Mouse (Mus musculus) forebrain, embryonic 12.5 days (tissue): ENCODE measurements around the gene Crip1. TPM values are rescaled to one million over a fixed set of nuclear protein-coding genes. Genes with fewer than 3 reads are reported as not detected.
A peak's percentile ranks its signal among the peaks of the same experiment; 100 is the strongest.

Experiments
- ATAC-seq: fragments of 200-750 bp; cut with Nextera tagmentation; 2 replicates; pipeline ENCODE4 v1.8.0; 2017; ENCODE audit warnings: moderate TSS enrichment; ENCODE audit not compliant: low FRiP score
- H3K27ac ChIP-seq: fragments of 300-500 bp; sonication (generic); 2 replicates; pipeline ENCODE4 v1.5.1; 2016; ENCODE audit warnings: mild to moderate bottlenecking
- H3K27me3 ChIP-seq: fragments of 300-500 bp; sonication (generic); 2 replicates; pipeline ENCODE4 v1.6.1; 2016; ENCODE audit warnings: mild to moderate bottlenecking
- H3K36me3 ChIP-seq: fragments of 300-500 bp; sonication (generic); replicated peaks from 2 replicates; pipeline ENCODE4 v1.6.1; 2016; ENCODE audit warnings: mild to moderate bottlenecking
- H3K4me1 ChIP-seq: fragments of 300-500 bp; sonication (generic); 2 replicates; pipeline ENCODE4 v1.6.1; 2016
- H3K4me2 ChIP-seq: fragments of 300-500 bp; sonication (generic); 2 replicates; pipeline ENCODE4 v1.6.1; 2016; ENCODE audit warnings: mild to moderate bottlenecking, moderate library complexity
- H3K4me3 ChIP-seq: fragments of 300-500 bp; sonication (generic); replicated peaks from 2 replicates; pipeline ENCODE4 v1.5.1; 2016; ENCODE audit warnings: mild to moderate bottlenecking
- H3K9ac ChIP-seq: fragments of 300-500 bp; sonication (generic); 2 replicates; pipeline ENCODE4 v1.6.1; 2016; ENCODE audit warnings: mild to moderate bottlenecking
- H3K9me3 ChIP-seq: fragments of 300-500 bp; sonication (generic); 2 replicates; pipeline ENCODE4 v1.6.1; 2016
- WGBS: fragments of 180-500 bp; shearing (Covaris S2); methylation state at CpG from one replicate; pipeline ENCODE4 v1.1.7; 2016; 5-methylcytosine and 5-hydroxymethylcytosine counted together
- polyA plus RNA-seq: library from polyadenylated mRNA; unstranded; fragments of >200 nt; fragmentation: Nextera tagmentation; extraction: Ambion mirVana; gene quantifications from 2 replicates; pipeline ENCODE4 v1.2.1, GENCODE M21; 2016

Gene Crip1
- polyA plus RNA-seq, 1 experiment from 2014 or later = 62.0 TPM

DNA sequence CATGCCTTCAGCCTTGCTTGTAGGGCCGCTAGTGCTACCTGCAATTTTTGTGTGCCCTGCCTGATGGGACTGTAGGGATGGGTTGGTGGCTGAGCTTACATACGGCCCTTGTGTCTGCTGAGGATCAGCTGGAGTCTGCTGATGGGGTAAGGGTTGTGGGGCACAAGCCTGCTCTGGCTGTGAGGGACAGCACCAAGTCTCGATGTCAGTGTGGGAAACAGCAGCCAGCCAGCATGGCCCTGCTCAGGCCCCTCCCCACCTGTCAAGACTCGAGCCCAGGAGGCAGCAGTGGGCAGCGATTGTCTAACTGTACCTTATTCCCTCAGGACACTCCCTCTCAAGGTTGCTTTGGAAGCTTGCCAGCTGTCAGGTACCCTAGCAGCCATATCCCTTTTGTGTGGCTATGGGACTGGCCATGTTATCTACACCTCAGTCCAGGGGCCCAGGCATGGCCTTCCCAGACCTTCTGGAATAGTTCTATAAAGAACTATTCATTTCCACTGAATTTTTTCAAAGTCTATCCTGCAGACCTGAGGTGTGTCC is 12.2 kb upstream of the Crip1 start:
- Histone ChIP-seq H3K27ac (no peak overlapping the region), H3K4me2 (no peak overlapping the region), H3K9ac (no peak overlapping the region), H3K4me1 (peaks cover 14% of the 10 kb centered on the region), H3K27me3 (no peaks in the 10 kb centered on the region), H3K9me3 (no peaks in the 10 kb centered on the region), H3K4me3 (no peak overlapping the region), H3K36me3 (peaks cover 97% of the 10 kb centered on the region)
- no peak for ATAC-seq
- 90% methylated on average over 5 of the region's 5 CpGs for WGBS

DNA sequence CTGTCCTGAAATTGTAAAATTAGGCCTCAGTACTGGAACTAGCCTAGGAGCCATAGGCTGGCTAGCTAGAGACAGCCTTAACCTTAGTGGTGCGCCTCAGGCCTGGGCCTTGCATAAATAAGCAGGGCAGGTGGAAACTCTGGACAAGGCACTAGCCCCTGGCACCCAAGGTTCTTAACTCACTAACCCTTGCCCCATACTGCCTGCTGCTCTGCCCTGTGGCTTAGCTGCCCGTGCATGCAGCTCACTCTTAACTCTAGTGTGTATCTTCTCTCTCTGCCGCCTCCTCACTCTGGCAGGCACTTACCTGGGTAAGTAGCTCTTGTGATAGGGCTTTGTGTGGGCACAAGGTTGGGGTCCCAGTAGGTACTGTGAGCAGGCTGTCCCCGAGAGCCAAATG is 11.6 kb upstream of the Crip1 start:
- Histone ChIP-seq H3K9me3 (no peaks in the 10 kb centered on the region), H3K9ac (no peak overlapping the region), H3K4me2 (no peak overlapping the region), H3K36me3 (peaks cover 92% of the 10 kb centered on the region), H3K4me3 (no peak overlapping the region), H3K27ac (no peak overlapping the region), H3K4me1 (peaks cover 19% of the 10 kb centered on the region), H3K27me3 (no peaks in the 10 kb centered on the region)
- ATAC-seq = no peak
- WGBS = 90% methylated on average over 4 of the region's 4 CpGs

DNA sequence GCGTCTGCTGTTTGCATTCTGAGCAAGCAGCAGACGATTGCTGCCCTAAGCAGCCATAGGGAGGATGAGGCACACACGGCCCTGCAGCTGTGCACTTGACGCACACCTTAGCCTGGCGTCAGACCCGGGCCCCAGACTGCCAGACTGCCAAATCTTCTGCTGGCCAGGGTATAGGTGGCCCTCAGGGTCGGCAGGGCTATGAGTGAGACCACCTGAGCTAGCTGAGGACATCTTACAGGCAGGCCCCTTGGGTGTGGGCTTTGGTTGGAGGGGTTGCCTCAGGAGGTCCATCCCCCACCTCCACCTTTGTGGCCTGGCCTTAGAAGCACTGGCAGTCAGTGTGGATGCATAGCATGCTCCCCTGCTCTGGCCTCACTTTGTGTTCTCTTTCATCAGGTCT is 10.7 kb upstream of the Crip1 start:
- Histone ChIP-seq H3K9me3 (no peaks in the 10 kb centered on the region), H3K4me1 (peaks cover 23% of the 10 kb centered on the region), H3K27ac (no peak overlapping the region), H3K4me3 (no peak overlapping the region), H3K36me3 (peaks cover 83% of the 10 kb centered on the region), H3K9ac (no peak overlapping the region), H3K4me2 (no peak overlapping the region), H3K27me3 (no peaks in the 10 kb centered on the region)
- no peak for ATAC-seq
- WGBS = 93% methylated on average over 7 of the region's 7 CpGs

DNA sequence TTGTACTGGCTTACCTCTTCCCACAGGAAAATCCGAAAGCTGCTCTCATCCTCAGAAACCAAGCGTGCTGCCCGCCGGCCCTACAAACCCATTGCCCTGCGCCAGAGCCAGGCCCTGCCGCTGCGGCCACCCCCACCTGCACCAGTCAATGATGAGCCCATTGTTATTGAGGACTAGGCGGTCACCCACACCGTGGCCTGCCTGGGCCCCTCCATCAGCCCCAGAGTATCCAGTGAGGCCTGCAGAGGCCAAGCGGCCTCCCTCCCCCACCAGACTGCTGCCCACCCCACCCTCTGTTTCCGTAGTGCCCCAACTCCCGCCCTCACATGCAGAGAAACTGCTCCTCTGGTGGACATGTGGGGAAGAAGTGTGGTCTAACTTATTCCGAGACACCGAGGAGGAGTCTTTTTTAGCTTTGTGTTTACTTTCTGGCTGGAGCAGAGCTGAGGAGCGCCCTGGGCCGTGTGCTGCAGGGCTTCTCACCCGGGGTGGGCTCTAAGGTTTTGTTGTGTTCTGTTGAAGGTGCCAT is 9.6 kb upstream of the Crip1 start:
- 0 out of 2 replicates have a peak, but pooled peaks cover under 1% of the 10 kb centered on the region for H3K27me3 ChIP-seq
- no peak overlapping the region for H3K4me3 ChIP-seq
- peak overlapping the region; percentile 50; the same call in 1 of the 2 replicates for H3K27ac ChIP-seq
- peaks cover 31% of the 10 kb centered on the region for H3K4me1 ChIP-seq
- no peaks in the 10 kb centered on the region for H3K9me3 ChIP-seq
- no peak for ATAC-seq
- peaks cover 71% of the 10 kb centered on the region for H3K36me3 ChIP-seq
- WGBS = 79% methylated on average over 17 of the region's 17 CpGs
- no peak overlapping the region for H3K9ac ChIP-seq
- H3K4me2 ChIP-seq = no peak overlapping the region

DNA sequence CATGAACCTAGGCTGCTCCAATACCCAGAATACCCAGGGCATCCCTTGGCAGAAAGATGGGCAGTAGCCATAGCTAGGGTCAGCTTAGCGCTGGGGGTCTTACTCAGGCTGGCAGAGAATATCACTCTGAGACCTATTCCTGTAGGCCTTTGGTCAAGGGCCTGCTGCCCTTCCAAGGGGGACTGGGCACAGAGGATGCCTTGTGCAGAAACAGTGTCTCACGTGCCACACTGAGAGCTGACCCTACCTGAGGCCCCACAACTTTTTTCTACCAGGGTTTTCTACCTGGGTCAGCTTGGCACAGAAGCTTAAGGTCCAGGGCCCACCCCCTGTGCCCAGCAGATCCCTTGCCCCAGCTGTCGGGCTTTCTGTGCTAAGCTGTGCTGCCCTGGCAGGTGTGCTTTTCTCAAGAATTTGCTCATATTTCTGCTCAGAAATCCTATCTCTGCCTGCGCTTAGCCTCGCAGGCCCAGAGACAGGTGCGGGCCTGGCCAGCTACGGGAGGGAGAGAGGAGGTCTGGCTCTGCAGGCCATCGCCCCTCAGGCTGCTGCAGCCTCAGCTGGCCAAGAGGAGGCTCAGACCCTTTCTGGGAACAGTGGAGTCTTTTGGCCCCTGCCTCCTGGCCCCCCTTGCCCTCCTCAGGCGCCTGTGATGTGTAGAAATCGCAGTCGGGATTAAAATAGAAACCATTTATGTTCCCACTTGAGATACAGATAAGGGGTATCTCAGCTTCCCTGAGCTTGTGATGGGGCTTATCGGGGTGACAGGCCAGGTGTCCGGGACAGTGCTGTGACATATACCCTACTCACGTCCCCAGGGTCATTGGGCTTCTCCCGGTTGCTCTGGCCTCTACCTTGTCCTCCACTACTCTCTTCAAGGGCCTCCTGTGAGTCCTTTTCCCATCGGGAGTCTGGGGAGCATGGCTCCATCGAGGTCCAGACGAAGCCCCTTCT is 8.6 kb upstream of the Crip1 start:
- Histone ChIP-seq H3K4me2 (no peak overlapping the region), H3K27me3 (0 out of 2 replicates have a peak, but pooled peaks cover 5% of the 10 kb centered on the region), H3K9me3 (no peaks in the 10 kb centered on the region), H3K27ac (0 out of 2 replicates have a peak overlapping the region, but pooled peaks have one; percentile 19), H3K4me3 (no peak overlapping the region), H3K4me1 (peaks cover 41% of the 10 kb centered on the region), H3K36me3 (peaks cover 61% of the 10 kb centered on the region), H3K9ac (no peak overlapping the region)
- WGBS = 89% methylated on average over 18 of the region's 18 CpGs
- no peak for ATAC-seq

DNA sequence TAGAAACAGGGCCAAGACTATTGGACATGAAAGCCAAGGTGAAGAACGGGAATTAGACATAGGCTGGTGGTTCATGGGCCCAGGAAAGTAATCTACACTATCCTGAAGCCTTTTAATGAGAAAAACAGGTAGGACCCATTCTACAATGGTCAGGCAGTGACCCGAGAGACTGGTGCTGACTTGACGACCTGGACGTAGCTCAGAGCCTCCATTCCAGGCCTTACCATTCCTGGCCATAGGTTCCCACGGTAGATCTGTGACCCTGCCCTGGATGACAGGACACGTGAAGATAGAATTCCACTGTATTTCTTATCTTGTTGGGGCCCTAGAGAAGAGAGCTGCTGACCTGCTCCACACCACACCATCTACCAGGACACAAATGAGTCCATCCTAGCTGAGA is 7.8 kb upstream of the Crip1 start:
- Histone ChIP-seq H3K9me3 (no peaks in the 10 kb centered on the region), H3K27me3 (0 out of 2 replicates have a peak, but pooled peaks cover 9% of the 10 kb centered on the region), H3K4me1 (peaks cover 48% of the 10 kb centered on the region), H3K9ac (no peak overlapping the region), H3K4me3 (no peak overlapping the region), H3K27ac (peak overlapping the region; percentile 93), H3K4me2 (no peak overlapping the region), H3K36me3 (peaks cover 54% of the 10 kb centered on the region)
- ATAC-seq = no peak
- 79% methylated on average over 6 of the region's 6 CpGs for WGBS

DNA sequence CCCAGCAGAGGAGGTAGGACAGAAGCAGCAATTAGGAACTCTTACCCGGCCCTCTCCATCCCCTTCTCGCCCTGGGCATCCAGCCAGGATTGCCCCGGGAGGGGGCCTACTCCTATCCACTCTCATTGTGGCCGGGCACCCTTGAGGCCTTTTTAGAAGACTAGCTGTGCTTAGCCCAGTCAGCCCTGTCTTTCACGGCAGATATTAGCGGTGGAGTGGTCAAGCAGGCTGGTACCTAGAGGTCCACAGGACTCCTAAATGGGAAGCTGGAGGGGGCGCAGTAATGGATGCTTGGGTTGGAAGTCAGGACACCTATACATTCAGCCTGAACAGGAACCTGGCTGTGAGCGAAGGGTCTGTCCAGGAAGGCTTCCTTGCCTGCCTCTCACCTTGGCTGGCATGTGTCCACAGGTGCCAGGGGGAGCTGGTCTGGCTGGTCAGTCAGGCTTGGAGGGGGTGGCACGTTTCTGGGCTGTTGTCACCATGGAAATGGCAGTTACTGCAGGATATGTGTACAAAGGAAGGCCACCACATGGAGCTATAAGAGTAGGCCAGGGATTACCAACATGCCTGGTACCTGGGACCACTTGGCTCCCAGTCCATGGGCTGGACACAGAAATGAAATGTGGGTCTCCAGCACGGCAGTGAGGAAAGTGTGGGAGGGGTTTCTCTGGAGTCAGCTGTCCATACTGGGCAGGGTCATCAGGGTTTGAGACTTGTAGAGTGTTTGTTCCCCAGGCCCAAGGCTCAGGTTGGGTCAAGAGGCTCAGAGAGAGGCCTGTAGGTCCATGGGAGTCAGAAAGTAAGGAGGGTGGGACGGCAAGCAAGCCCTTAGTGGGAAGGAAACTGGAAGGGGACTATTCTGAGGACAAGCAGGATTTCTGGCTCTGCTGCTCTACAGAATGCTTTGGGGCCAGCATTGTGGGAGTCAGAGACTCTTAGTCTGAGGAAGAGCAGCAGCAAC is 6.9 kb upstream of the Crip1 start:
- H3K9me3 ChIP-seq = no peaks in the 10 kb centered on the region
- 36% methylated on average over 11 of the region's 11 CpGs for WGBS
- H3K27me3 ChIP-seq = 0 out of 2 replicates have a peak, but pooled peaks cover 9% of the 10 kb centered on the region
- H3K4me1 ChIP-seq = peaks cover 49% of the 10 kb centered on the region
- H3K27ac ChIP-seq = peak overlapping the region; percentile 93
- H3K4me2 ChIP-seq = peak overlapping the region; percentile 75
- peak; percentile 10; the same call in 1 of the 2 replicates for ATAC-seq
- peaks cover 54% of the 10 kb centered on the region for H3K36me3 ChIP-seq
- H3K9ac ChIP-seq = peak overlapping the region; percentile 61
- peak overlapping the region; percentile 57 for H3K4me3 ChIP-seq

DNA sequence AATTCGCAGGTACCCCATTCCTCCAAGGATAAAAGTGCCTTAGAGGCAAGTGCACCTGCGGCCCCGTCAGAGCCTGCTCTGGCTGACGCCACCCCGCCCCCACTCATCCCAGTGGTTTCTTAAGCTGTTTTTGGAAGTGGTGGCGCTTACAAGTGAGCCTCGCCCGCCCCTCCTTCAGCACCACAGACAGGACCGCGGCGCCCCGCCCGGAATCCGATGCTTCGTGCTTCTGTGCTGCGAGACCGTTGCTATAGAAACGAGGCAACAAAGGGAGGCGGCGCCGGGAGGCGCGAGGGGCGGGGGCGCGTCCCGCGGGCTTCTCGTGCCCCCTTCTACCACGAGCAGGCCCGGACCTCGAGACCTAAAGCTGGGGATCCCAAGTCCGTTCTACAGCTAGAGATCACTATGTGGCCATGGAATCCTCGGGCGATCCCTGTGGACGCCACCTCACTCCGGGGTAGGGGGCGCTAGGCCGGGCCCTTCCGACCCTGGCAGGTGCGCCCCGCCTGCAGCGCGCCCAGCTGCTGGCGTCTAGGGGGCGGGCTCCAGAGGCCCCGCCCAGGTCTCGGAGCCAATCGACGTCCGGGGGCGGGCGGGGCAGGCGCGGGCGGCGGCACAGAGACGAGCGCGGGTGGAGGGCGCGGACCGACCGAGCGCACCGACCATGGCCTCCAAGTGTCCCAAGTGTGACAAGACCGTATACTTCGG is 6.1 kb upstream of the Crip1 start, which contains the start of gene Crip2:
Crip2 (plus strand) TSS at position 329 of the 708 bp plus-strand sequence.
- Histone ChIP-seq H3K27ac (peak within 1 kb of the TSS; percentile 93), H3K27me3 (0 out of 2 replicates have a peak, but pooled peaks cover 9% of the 10 kb centered on the region), H3K36me3 (peaks cover 54% of the 10 kb centered on the region), H3K9me3 (no peaks in the 10 kb centered on the region), H3K4me1 (peaks cover 49% of the 10 kb centered on the region), H3K4me2 (peak within 1 kb of the TSS; percentile 75), H3K9ac (peak within 1 kb of the TSS; percentile 61), H3K4me3 (peak within 1 kb of the TSS; percentile 57)
- ATAC-seq = peak; percentile 91
- WGBS = under 1% methylated on average over 66 of the region's 68 CpGs

DNA sequence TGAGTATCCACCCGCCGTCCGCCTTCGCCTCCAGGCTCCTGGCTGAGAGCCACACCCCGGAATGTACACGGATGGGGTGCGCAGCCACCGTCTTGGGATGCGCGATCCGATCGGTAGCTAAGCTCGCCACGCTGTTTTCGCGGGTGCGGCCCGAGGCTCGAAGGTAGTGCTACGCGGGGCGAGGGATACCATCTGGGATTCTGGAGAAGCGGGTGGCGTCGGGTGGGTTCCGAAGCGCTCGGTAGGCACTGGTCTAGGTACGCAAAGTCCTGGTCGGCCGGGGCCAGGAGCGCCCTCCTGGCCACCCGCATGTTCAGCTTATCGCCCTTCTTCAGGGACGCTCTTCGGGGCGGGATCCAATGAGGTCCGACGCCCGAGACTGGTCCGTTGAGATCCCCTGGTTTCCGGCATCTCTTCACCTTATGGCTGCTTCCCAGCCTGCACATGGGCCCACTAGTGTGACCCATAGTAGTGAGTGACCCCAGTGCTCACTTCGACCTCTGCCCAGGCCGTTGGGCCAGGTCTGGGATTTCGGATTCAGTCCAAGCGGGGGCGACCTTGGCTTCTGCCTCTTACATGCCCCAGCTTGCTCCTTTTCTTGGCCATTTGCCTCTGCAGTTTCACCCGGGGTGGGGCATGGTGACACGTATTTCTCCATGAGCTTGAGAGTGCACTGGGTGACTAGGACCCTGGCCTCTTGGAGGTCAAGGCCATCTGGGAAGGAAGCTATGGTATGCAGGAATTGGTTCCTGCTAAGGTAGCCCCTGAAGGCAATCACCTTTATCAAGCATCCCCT is 5.3 kb upstream of the Crip1 start:
- WGBS = 2% methylated on average over 49 of the region's 49 CpGs
- Histone ChIP-seq H3K27me3 (peaks cover 12% of the 10 kb centered on the region; the same call in 1 of the 2 replicates), H3K4me2 (peak overlapping the region; percentile 75), H3K9me3 (no peaks in the 10 kb centered on the region), H3K36me3 (peaks cover 54% of the 10 kb centered on the region), H3K27ac (peak overlapping the region; percentile 93; the same call in 1 of the 2 replicates), H3K4me3 (peak overlapping the region; percentile 57), H3K9ac (peak overlapping the region; percentile 61), H3K4me1 (peaks cover 49% of the 10 kb centered on the region)
- peak; percentile 1; the same call in 1 of the 2 replicates for ATAC-seq

DNA sequence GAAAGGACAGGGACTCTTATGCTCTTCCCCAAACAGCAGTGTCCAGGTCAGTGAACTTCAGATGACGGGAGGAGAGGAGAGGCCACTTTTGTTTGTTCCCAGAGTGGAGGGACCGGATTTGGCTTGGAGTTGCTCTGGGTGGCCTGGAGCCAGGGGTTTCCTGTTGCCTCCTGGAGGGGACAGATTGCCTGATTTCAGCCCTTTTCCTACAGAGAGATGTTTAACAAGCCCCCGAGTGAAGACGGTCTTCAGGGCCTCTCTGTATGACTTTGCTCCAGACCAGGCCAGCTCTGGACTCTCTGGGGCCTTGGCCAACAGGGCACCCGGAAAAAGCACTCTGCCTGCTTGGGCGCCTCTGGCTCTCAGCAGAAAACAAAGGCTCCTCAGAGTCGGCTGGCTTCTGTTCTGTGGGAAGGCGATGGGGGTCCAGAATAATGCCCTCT is 4.6 kb upstream of the Crip1 start:
- H3K9ac ChIP-seq = peak overlapping the region; percentile 61
- H3K4me1 ChIP-seq = peaks cover 54% of the 10 kb centered on the region
- peaks cover 48% of the 10 kb centered on the region for H3K36me3 ChIP-seq
- H3K4me3 ChIP-seq = peak overlapping the region; percentile 57
- H3K27me3 ChIP-seq = peaks cover 15% of the 10 kb centered on the region; the same call in 1 of the 2 replicates
- H3K27ac ChIP-seq = peak overlapping the region; percentile 59
- H3K4me2 ChIP-seq = peak overlapping the region; percentile 75
- H3K9me3 ChIP-seq = no peaks in the 10 kb centered on the region
- ATAC-seq = no peak
- WGBS = 39% methylated on average over 8 of the region's 8 CpGs
